Mouse (Mus musculus) granulocyte monocyte progenitor cell, adult 5-6 weeks (primary cell): Measurements from ENCODE around the gene Dhx33. TPM values are rescaled to one million over a fixed set of nuclear protein-coding genes. Genes with fewer than 3 reads are reported as not detected.

Experiments
- ATAC-seq: replicated peaks from 2 replicates; pipeline ENCODE4 v1.8.0; 2016; ENCODE audit warnings: mild to moderate bottlenecking, moderate TSS enrichment, inconsistent platforms; ENCODE audit not compliant: poor library complexity, severe bottlenecking
- total RNA-seq, 2 experiments: library from RNA; stranded (forward) in 1 of 2; stranded (reverse) in 1 of 2; fragments of 200-712, 200-1000 nt in 1 of 2; fragments of >200 nt in 1 of 2; fragmentation: Nextera tagmentation in 1 of 2; gene quantifications; 2 replicates each; pipeline ENCODE4 v1.2.3; 2014 to 2017

Gene Dhx33
- total RNA-seq (2014; fragmentation: Nextera tagmentation), result 32.3 and 34.3 TPM in 2 replicates
- total RNA-seq (2017), result 36.6 and 42.6 TPM in 2 replicates

DNA sequence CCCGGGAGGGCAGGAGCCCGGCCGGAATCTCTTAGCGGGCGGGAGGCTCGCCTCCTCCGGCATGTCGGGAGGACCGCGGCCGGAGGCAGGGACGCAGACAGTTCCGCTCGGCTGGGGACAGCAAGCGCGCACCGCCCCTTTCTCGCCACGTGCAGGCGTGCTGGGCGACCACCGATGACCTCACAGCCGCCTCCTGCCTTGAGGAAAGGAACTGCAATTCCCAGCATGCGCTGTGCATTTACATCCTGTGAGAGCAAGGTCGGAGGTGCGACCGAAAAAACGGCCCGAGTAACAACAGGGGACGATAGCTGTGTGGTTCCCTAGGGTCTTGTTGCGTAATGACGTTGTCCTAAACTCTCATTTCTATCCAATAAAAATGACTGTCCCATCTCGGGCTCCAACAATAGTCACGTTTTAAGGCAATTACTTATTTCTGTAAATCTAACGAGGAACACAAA is at the start of gene Dhx33:
Dhx33 (minus strand) TSS at position 122 of the 458 bp plus-strand sequence.
- ATAC-seq, result peak; percentile 97

DNA sequence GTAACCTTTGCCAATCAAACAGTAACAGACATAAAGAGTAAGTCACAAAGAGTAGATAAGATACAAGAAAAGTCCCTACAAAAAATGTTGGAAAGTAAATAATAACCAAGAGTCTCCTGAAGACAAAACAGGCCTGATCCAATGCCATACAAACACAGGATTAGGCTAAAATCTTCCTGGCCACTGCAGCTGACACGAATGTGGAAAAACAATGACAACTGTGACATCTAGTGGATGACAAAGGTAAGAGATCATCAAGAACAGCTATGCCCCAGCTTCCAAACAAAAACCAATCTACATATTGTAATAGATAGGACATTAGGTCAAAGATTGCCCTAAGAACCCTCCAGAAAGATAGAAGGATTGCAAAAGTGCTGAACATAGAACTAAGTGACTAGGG is 48.3 kb upstream of the Dhx33 start:
- no peak for ATAC-seq

DNA sequence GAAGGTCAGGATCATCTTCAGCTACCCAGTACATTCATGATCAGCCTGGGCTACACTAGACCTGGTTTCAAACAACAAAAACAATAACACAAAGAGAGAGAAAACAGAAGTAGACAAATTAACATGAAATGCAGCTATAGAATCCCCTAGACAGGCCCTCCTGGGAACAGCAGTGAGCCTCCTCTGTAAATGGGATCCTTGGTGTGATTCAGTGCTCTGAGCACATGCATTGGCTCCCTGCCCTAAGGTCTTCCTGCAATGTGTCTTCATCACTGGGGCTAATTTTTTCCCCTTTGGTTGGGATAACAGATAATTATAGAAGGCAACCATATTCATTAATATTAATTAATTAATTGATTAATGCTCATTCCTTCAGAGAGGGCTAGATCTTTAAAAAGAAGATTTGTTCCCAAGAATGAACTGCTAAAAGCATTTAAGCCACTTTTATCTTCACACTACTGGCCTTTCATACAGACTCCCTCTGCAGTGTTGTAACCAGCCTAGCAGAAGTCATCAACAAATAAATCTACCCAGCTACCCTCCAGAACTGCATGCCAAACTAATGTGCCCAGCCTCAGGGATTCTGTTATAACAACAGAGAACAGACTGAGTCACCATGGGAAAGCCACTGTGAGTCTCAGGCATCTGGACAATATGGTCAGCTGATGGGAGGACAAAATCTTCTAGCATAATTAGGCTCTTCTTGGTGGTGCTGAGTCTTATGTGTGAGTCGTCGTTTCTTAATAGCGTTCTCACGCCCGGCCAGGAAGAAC is 35.5 kb upstream of the Dhx33 start:
- ATAC-seq, result no peak

- peak; percentile 37 for ATAC-seq
Measured at GRCm38 (mm10) chr11:71033163-71033761, 29.0 kb upstream of the Dhx33 start, which contains the start of gene 6330403K07Rik. Gene 6330403K07Rik, minus strand, starts transcription at chr11:71033513.

DNA sequence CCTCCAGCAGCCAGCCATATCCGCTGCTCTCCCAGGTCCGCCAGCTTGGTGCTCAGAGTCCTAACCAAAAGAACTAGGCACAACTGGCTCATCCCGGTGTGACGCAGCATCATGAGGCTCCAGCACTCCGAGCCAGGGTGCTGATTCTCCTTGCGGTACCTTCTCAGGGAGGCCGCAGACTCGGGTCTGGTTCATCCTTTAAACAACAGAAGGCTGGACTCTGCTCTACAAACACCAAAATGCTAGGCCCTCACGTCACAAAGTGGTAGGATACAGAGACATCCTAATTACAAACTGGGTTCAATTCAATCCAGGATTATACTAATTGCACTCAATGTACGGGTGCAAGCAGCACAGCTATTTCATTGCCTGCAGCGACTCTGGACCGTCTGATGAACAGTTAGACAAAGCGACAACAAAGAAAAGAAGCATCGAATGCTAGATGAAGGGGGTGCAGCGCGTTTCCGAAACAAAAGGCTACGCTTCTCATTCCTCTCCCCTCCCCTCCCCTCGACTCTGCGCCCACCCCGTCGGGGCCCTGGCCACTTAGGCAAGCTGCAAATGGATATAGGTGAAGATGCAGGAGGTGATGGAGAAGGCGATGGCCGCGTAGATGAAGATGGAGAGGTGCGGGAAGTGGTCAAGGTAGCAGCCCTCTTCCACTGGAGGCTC is 28.4 kb upstream of the Dhx33 start:
- no peak; the same call in 1 of the 2 replicates for ATAC-seq

GRCm38 (mm10) chr11:71032070-71032469 is 27.8 kb upstream of the Dhx33 start:
- ATAC-seq, result no peak

- ATAC-seq, result no peak
Measured at GRCm38 (mm10) chr11:71029403-71030118, 25.3 kb upstream of the Dhx33 start.

DNA sequence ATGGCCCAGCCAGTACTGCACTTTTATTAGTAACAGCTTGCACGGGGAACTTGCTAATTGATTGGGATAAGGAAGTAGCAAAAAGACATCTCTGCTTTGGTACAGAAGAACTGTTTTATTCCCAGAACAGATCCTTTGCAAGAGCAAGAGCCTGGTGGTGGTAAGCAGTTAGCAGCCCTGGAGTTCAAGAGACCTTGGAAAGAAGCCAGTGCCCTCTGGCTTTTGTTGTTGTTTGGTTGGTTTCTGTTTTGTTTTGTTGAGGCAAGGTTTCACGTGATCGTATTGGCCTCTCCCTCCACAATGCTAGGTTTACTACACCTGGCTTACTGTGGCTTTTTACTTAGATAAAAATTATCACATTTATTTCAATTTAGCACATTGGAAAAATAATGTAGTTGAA is 24.0 kb upstream of the Dhx33 start:
- no peak for ATAC-seq

GRCm38 (mm10) chr11:71019201-71020068 is 15.2 kb upstream of the Dhx33 start, which contains the start of the genes Mis12 and Derl2:
Gene Mis12, plus strand, starts transcription at chr11:71019611.
Gene Derl2, minus strand, starts transcription at chr11:71019841.
- peak; percentile 90 for ATAC-seq

GRCm38 (mm10) chr11:71018416-71019200 is 14.4 kb upstream of the Dhx33 start:
- no peak for ATAC-seq

- ATAC-seq, result no peak
Measured at GRCm38 (mm10) chr11:71017051-71017450, 12.8 kb upstream of the Dhx33 start.

GRCm38 (mm10) chr11:71012743-71013142 is 8.5 kb upstream of the Dhx33 start:
- ATAC-seq, result no peak

DNA sequence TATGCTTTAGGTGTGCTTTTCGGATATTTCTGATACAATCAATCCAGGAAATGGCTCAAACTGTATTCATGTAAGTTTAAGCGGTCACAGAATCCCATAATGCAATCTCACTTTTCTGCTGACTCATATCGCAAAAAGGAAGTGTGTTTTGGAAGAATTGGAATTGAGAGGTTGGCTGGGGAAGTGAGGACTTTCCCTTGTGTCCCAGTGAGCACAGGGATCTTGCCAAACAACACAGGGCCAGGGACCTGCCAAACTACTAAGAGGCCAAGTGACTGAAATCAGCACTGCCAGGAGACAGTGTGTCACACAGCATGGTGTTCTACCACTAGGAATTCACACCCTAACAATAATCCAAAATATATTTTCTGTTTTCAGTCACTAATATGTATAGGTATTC is 4.1 kb upstream of the Dhx33 start:
- ATAC-seq, result peak; percentile 33

DNA sequence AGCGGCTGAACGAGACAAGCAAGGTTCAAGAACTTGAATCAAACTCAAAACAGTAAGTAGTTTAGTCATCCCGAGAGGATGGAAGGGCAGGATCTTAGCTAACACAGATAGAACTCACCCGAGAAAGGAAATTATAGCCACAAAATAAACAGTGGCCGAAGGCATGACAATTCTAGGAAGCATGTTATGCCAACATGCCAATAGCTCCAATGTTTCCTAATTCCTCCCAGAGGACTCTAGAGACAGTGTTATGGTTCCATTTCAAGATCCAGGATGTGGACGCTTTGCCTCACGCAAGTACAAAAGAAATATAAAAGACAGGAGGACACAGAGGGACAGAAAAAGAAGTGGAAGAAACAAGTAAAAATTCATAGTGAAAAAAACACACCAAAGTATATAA is 3.6 kb upstream of the Dhx33 start:
- ATAC-seq, result no peak

GRCm38 (mm10) chr11:71007026-71007425 is 2.8 kb upstream of the Dhx33 start:
- ATAC-seq, result no peak

DNA sequence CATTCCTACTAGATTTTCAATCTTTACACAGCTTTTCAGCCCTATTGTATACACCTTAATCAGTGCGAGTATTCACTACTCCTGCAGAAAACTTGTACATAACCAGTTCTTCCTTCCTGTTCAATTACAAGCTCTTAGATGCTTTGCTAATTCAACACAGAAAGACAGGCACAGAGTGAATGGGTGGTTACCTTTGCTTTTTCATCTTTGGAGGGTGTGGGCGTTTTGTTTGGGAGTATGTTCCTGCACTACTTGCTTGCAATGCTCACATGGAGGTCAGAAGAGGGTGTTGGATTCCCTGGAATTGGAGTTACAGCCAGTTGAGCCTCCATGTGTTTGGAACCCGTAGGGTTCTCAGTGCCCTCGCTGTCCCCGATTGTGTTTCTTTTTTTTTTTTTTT is 809 bp upstream of the Dhx33 start:
- ATAC-seq, result no peak

DNA sequence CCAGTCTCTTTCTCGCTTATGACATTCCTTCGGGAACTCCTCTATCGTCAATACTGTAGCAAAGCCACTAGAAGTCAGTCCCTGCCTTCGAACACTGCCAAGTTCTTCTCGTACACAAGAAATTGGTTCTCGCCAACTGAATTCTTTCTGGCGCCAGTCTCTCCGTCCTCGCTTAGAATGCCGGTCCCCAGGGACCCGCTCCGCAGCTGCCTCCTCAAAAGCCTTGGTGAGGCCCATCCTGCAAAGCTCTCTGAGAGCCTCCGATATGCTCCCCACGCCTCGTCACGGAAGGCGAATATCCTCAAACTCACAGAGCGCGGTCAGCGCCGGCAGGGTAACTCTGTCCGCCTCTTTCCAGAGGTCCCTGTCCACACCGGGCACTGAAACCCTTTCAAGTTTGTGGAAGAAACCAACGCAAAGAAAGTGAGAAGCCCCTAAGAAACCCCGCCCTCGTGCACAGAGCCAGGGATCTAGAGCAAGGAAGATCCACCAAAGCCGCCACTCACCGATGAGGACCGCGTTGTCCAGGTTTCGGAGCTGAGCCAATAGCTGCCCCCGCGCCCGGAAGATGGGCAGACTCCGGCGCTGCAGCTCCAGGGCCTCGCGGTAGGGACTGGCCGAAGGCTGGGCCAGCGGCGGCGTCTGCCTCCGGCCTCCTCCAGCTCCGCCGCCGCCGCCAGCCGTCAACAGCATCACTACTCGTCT is 474 bp downstream of the Dhx33 start:
- ATAC-seq, result peak; percentile 65

GRCm38 (mm10) chr11:71001167-71001566 is 3.1 kb downstream of the Dhx33 start:
- no peak for ATAC-seq
